Mouse (Mus musculus) cerebellum, adult 2 months (tissue): ENCODE data around the gene Rhox8. TPM values are rescaled to one million over a fixed set of nuclear protein-coding genes. Genes with fewer than 3 reads are reported as not detected.
"Not testable (repeated sequence)": the region's sequence is repeated elsewhere in the genome, so short reads cannot be mapped to it uniquely, and the experiment has no call there.

Experiments
- DNase-seq, 2 experiments: peaks; one replicate each; pipeline ENCODE4 v3.0.0; 2021
- H3K27ac ChIP-seq: fragments of 200-500 bp; 2 replicates; pipeline ENCODE4 v1.5.1; 2012; ENCODE audit warnings: low read length, control low read depth, inconsistent platforms; ENCODE audit not compliant: insufficient read depth
- H3K27me3 ChIP-seq: fragments of 200-500 bp; 2 replicates; pipeline ENCODE4 v1.6.1; 2012; ENCODE audit warnings: inconsistent platforms, mild to moderate bottlenecking, low read length, moderate library complexity; ENCODE audit not compliant: control insufficient read depth, insufficient read depth
- H3K4me1 ChIP-seq: fragments of 200-500 bp; 2 replicates; pipeline ENCODE4 v1.6.1; 2011; ENCODE audit warnings: low read length; ENCODE audit not compliant: control insufficient read depth, insufficient read depth
- H3K4me3 ChIP-seq: fragments of 200-500 bp; replicated peaks from 2 replicates; pipeline ENCODE3; 2011; ENCODE audit warnings: mild to moderate bottlenecking, low read depth, low read length, control low read depth; ENCODE audit not compliant: insufficient read depth
- CTCF ChIP-seq: fragments of 200-500 bp; IDR thresholded peaks from 2 replicates; pipeline ENCODE4 v1.5.1; 2011; ENCODE audit warnings: low read depth, mild to moderate bottlenecking, control low read depth, low read length, moderate library complexity, borderline replicate concordance; ENCODE audit not compliant: insufficient read depth
- POLR2A ChIP-seq: fragments of 200-500 bp; IDR thresholded peaks from 2 replicates; pipeline ENCODE4 v1.6.1; 2011; ENCODE audit warnings: low read length, control low read depth, borderline replicate concordance; ENCODE audit not compliant: insufficient read depth
- WGBS: fragments of 180-500 bp; shearing (Covaris S2); methylation state at CpG from one replicate; pipeline ENCODE4 v1.1.7; 2018; 5-methylcytosine and 5-hydroxymethylcytosine counted together
- polyA plus RNA-seq: library from polyadenylated mRNA; depleted of rRNA; stranded (reverse); fragments of >200 nt; gene quantifications from 2 replicates; pipeline ENCODE4 v1.2.3, GENCODE M21; 2012; rRNA removed

The Rhox8 gene
- not detected in 2 replicates for polyA plus RNA-seq

DNA sequence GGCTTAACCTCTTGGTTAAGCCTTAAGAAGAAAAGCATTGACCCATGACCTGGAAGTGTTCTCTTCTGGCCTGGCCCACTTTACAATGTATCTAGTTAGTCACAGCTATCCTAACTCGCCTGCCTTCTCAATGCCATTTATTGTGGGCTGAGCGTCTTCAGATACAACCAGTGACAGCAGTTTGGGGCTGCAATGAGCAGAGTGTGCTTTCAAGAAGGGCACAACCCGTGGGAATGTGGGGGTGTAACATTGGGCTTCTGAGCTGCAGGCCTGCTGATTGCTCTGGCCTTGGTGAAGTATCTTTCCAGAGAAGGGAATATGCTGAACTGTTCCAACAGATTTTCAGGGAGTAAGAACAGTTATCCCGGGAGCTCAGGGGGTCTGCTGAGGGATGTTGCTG, at the start of gene Rhox8:
TSS of gene Rhox8 (minus strand) at position 101 of the 400 bp plus-strand sequence.
- H3K27ac ChIP-seq = no peak within 1 kb of the TSS
- H3K27me3 ChIP-seq = no peaks in the 10 kb centered on the region
- WGBS = 66% methylated on average over 4 of the region's 4 CpGs
- no peak within 1 kb of the TSS for H3K4me3 ChIP-seq
- no peaks in the 10 kb centered on the region for H3K4me1 ChIP-seq
- DNase-seq = no peak
- TF ChIP-seq POLR2A = no peak
- no peak for TF ChIP-seq CTCF

- no peak overlapping the region for H3K4me3 ChIP-seq
- TF ChIP-seq CTCF (no peak), POLR2A (no peak)
- DNase-seq = no peak
- no peak overlapping the region for H3K27ac ChIP-seq
- H3K27me3 ChIP-seq = no peaks in the 10 kb centered on the region
- 59% methylated on average over 4 of the region's 4 CpGs for WGBS
- no peaks in the 10 kb centered on the region for H3K4me1 ChIP-seq
These were observed 37.6 kb upstream of the Rhox8 start for GRCm38 (mm10) chrX:37916311-37916710.

DNA sequence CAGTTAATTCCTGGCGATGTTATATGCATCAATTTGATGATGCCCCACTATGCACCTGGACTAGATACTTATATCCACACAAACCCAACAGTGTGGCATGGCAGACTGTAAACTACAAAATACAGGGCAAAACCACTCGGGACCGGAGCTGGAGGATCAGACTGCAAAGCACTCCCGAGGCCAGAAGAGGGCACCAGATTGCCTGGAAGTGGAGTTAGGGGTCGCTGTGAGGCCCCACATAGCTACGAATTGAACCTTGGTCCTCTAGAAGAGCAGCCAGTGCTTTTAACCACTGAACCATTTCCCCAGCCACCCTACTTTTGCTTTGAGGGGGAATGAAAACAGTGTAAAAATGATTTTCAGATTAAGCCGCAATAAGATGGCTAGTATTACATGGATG, 29.8 kb upstream of the Rhox8 start:
- Histone ChIP-seq H3K27me3 (no peaks in the 10 kb centered on the region), H3K27ac (no peak overlapping the region), H3K4me1 (no peaks in the 10 kb centered on the region), H3K4me3 (no peak overlapping the region)
- TF ChIP-seq CTCF (no peak), POLR2A (no peak)
- no peak for DNase-seq
- WGBS = 48% methylated on average over 7 of the region's 7 CpGs

DNA sequence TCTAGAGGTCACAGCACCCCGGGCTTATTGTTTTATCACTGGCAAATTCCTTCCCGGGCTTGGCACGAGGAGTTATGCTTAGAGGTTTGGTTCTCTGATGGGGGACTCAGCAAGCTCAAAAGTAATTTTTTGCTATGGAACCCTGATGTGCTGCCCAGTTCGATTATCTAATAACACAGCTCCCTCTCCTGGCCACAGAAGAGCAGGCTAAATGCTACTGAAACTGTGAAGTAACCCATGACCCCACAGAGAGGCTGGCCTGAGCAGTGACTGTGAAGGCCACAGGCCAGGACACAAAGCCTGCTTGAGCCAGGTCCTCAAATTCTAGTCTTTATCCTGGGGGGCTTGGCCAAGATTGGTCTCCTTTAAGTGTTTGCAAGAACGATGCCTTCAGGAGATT, 25.0 kb upstream of the Rhox8 start:
- Histone ChIP-seq H3K4me1 (no peaks in the 10 kb centered on the region), H3K4me3 (no peak overlapping the region), H3K27me3 (no peaks in the 10 kb centered on the region), H3K27ac (no peak overlapping the region)
- DNase-seq = no peak
- WGBS = 75% methylated on average over 5 of the region's 5 CpGs
- no peak for TF ChIP-seq POLR2A
- no peak for TF ChIP-seq CTCF

GRCm38 (mm10) chrX:37901670-37902069, 22.9 kb upstream of the Rhox8 start, which contains the start of gene Rhox9:
TSS of gene Rhox9 (minus strand) at chrX:37901770.
- H3K27me3 ChIP-seq, H3K27ac ChIP-seq, DNase-seq, H3K4me3 ChIP-seq, H3K4me1 ChIP-seq: not testable (repeated sequence)
- 93% methylated on average over 12 of the region's 18 CpGs for WGBS

DNA sequence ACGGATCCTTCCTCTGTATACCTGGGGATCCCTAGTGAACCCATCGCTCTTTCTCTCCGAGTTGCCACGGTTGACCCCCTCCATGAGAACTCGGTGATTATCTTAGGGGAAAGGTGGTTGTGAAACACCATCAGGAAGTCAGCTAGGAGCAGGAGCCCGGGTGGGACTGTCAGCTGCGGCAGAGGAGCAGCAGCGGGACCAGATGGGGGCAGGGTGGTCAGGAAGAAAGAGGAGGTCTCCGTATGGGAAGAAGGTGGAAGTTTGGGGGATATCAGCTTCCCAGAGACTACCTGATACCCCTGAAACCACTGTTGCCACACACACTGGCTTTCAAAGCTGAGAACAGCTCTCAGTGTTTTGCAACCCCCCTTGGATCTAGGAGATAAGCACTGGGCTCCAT, 18.4 kb upstream of the Rhox8 start, which contains the start of gene Rhox7b:
TSS of gene Rhox7b (minus strand) at position 101 of the 400 bp plus-strand sequence.
- H3K4me3 ChIP-seq, DNase-seq, H3K27ac ChIP-seq, H3K27me3 ChIP-seq, H3K4me1 ChIP-seq: not testable (repeated sequence)
- 84% methylated on average over 9 of the region's 9 CpGs for WGBS

- DNase-seq = no peak
- no peak overlapping the region for H3K27ac ChIP-seq
- 91% methylated on average over 2 of the region's 2 CpGs for WGBS
- no peaks in the 10 kb centered on the region for H3K27me3 ChIP-seq
- no peak overlapping the region for H3K4me3 ChIP-seq
- TF ChIP-seq POLR2A (no peak), CTCF (no peak)
- H3K4me1 ChIP-seq = no peaks in the 10 kb centered on the region
These were observed 7.1 kb downstream of the Rhox8 start for GRCm38 (mm10) chrX:37871641-37872040.

DNA sequence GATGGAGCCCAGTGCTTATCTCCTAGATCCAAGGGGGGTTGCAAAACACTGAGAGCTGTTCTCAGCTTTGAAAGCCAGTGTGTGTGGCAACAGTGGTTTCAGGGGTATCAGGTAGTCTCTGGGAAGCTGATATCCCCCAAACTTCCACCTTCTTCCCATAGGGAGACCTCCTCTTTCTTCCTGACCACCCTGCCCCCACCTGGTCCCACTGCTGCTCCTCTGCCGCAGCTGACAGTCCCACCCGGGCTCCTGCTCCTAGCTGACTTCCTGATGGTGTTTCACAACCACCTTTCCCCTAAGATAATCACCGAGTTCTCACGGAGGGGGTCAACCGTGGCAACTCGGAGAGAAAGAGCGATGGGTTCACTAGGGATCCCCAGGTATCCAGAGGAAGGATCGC, 47.4 kb downstream of the Rhox8 start, which contains the start of gene Rhox7a:
TSS of gene Rhox7a (plus strand) at position 301 of the 400 bp plus-strand sequence.
- not testable (repeated sequence) for H3K4me3 ChIP-seq, H3K27ac ChIP-seq, H3K4me1 ChIP-seq, H3K27me3 ChIP-seq, DNase-seq
- WGBS = 82% methylated on average over 8 of the region's 8 CpGs

GRCm38 (mm10) chrX:37826610-37827009, 52.1 kb downstream of the Rhox8 start, which contains the start of gene Rhox6:
TSS of gene Rhox6 (plus strand) at chrX:37826910.
- not testable (repeated sequence) for H3K4me1 ChIP-seq, H3K27ac ChIP-seq, H3K27me3 ChIP-seq, DNase-seq, H3K4me3 ChIP-seq
- 77% methylated on average over 4 of the region's 12 CpGs for WGBS

Other genes with a start within 250 kb of the Rhox8 start
- not detected in 2 replicates for gene Rhox2g, start 235.5 kb downstream of the Rhox8 start, polyA plus RNA-seq
- gene Rhox4g, start 227.6 kb downstream of the Rhox8 start, polyA plus RNA-seq = not detected in 2 replicates
- not detected in 2 replicates for gene Rhox3h, start 210.2 kb downstream of the Rhox8 start, polyA plus RNA-seq
- not detected in 2 replicates for gene Rhox2h, start 205.7 kb downstream of the Rhox8 start, polyA plus RNA-seq
- 0.33 TPM in 1 of 2 replicates, not detected in the other for gene Rhox5, start 74.1 kb downstream of the Rhox8 start, polyA plus RNA-seq
- 0.10 TPM in 1 of 2 replicates, not detected in the other for gene Rhox6, start 52.0 kb downstream of the Rhox8 start, polyA plus RNA-seq
- not detected in 2 replicates for gene Rhox7a, start 47.3 kb downstream of the Rhox8 start, polyA plus RNA-seq
- gene Rhox7b, start 18.3 kb upstream of the Rhox8 start, polyA plus RNA-seq = not detected in 2 replicates
- gene Rhox9, start 22.8 kb upstream of the Rhox8 start, polyA plus RNA-seq = not detected in 2 replicates
- not detected in 2 replicates for gene Btg1-ps1, start 139.9 kb upstream of the Rhox8 start, polyA plus RNA-seq
- not detected in 2 replicates for gene Btg1-ps2, start 164.2 kb upstream of the Rhox8 start, polyA plus RNA-seq
- gene Rhox10, start 187.5 kb upstream of the Rhox8 start, polyA plus RNA-seq = not detected in 2 replicates
- not detected in 2 replicates for gene Rhox11, start 206.2 kb upstream of the Rhox8 start, polyA plus RNA-seq
- gene Rhox12, start 232.0 kb upstream of the Rhox8 start, polyA plus RNA-seq = not detected in 2 replicates
- gene Rhox13, start 242.3 kb upstream of the Rhox8 start, polyA plus RNA-seq = not detected in 2 replicates